Mouse (Mus musculus) heart, adult 2 months (tissue): ENCODE data around the gene Slc4a3.

Experiments
- CTCF ChIP-seq: fragments of 200-600 bp; IDR thresholded peaks from 2 replicates; pipeline ENCODE4 v1.8.1; 2022; ENCODE audit warnings: antibody characterized with exemption, mild to moderate bottlenecking, moderate library complexity
- POLR2A ChIP-seq: fragments of 200-500 bp; IDR thresholded peaks from 2 replicates; pipeline ENCODE4 v1.6.1; 2011; ENCODE audit warnings: mild to moderate bottlenecking, low read depth, low read length, control low read depth; ENCODE audit not compliant: insufficient read depth

DNA sequence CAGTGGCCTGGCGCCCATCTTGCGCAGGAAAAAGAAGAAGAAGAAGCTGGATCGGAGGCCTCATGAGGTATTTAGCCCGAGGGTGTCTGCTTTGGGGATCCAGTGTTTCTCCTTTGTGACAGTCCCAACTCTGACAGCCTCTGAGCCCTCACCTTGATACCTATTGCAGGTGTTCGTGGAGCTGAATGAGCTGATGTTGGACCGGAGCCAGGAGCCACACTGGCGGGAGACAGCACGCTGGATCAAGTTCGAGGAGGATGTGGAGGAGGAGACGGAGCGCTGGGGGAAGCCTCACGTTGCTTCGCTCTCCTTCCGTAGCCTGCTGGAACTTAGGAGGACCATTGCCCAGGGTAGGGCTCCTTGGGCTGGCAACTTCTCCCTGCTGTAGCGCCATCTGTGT lies 4.5 kb downstream of the Slc4a3 start:
- TF ChIP-seq POLR2A (no peak), CTCF (no peak)
